Comparison of ENCODE assay signal across 8 mouse cellular contexts in genomic region chr2:181496831-181497547, GRCm38 (mm10). TPM values are rescaled to one million over a fixed set of nuclear protein-coding genes. Genes with fewer than 3 reads are reported as not detected.
DNase-seq lines count a peak whose midpoint lies in the region; ATAC-seq and TF ChIP-seq lines count a peak whose summit lies in the region.

Gene Tpd52l2, plus strand, starts transcription at chr2:181497142.

- TF ChIP-seq POLR2A in brain, embryonic 14.5 days (IDR thresholded peaks at IDR 0.05; ENCODE audit: borderline replicate concordance, extremely low read depth, insufficient read depth, insufficient read length, poor library complexity, severe bottlenecking): peak; percentile 25; the same call in 1 of the 2 replicates
- peak; percentile 73 for TF ChIP-seq POLR2A in liver, adult 2 months (IDR thresholded peaks at IDR 0.05; ENCODE audit: extremely low read depth, insufficient read depth, low read length)
- TF ChIP-seq POLR2A in myocyte (IDR thresholded peaks at IDR 0.05; ENCODE audit: insufficient read length, low read depth): peak; percentile 94

- H3K4me1 ChIP-seq in erythroblast, embryonic 14.5 days (ENCODE audit: control insufficient read depth): peaks cover 51% of the 10 kb centered on the region
- H3K4me1 ChIP-seq in heart, embryonic 11.5 days (ENCODE audit: control insufficient read depth, insufficient read depth, low read length): peaks cover 3% of the 10 kb centered on the region; the same call in 1 of the 2 replicates
- peaks cover 11% of the 10 kb centered on the region for H3K4me1 ChIP-seq in kidney, embryonic 16.5 days (ENCODE audit: insufficient read depth, low read length)
- H3K4me1 ChIP-seq in liver, adult 2 months (ENCODE audit: control insufficient read depth, insufficient read depth, low read length): peaks cover 4% of the 10 kb centered on the region; the same call in 1 of the 2 replicates

- no peaks in the 10 kb centered on the region for H3K27me3 ChIP-seq in C2C12 (ENCODE audit: control insufficient read depth, insufficient read depth, insufficient read length)
- H3K27me3 ChIP-seq in erythroblast, embryonic 14.5 days (ENCODE audit: control insufficient read depth): no peaks in the 10 kb centered on the region
- no peaks in the 10 kb centered on the region for H3K27me3 ChIP-seq in heart, embryonic 11.5 days (ENCODE audit: control insufficient read depth, insufficient read depth, low read length)
- no peaks in the 10 kb centered on the region for H3K27me3 ChIP-seq in kidney, embryonic 16.5 days (ENCODE audit: insufficient read depth, low read length)
- no peaks in the 10 kb centered on the region for H3K27me3 ChIP-seq in liver, adult 2 months (ENCODE audit: control insufficient read depth, insufficient read depth, low read length)
- no peaks in the 10 kb centered on the region for H3K27me3 ChIP-seq in myocyte (ENCODE audit: control insufficient read depth, insufficient read depth, insufficient read length)
- no peaks in the 10 kb centered on the region for H3K27me3 ChIP-seq in splenic B cell, adult 2 months (ENCODE audit: control insufficient read depth, insufficient read depth, low read length, poor library complexity, severe bottlenecking)

- under 1% methylated on average over 46 of the region's 46 CpGs for WGBS in heart, embryonic 11.5 days (ENCODE audit: insufficient replicate concordance)
- under 1% methylated on average over 46 of the region's 46 CpGs for WGBS in kidney, embryonic 16.5 days
- WGBS in liver, adult 2 months: under 1% methylated on average over 46 of the region's 46 CpGs

- H3K27ac ChIP-seq in heart, embryonic 11.5 days (ENCODE audit: low read depth, low read length): peak within 1 kb of the TSS; percentile 92
- peak within 1 kb of the TSS; percentile 91 for H3K27ac ChIP-seq in kidney, embryonic 16.5 days (ENCODE audit: low read length)
- H3K27ac ChIP-seq in liver, adult 2 months (replicated peaks; ENCODE audit: insufficient read depth, low read depth, low read length): peak within 1 kb of the TSS; percentile 93

- H3K4me3 ChIP-seq in C2C12 (ENCODE audit: insufficient read depth, poor library complexity, severe bottlenecking): peak within 1 kb of the TSS; percentile 89
- H3K4me3 ChIP-seq in erythroblast, embryonic 14.5 days (replicated peaks): peak within 1 kb of the TSS; percentile 85
- H3K4me3 ChIP-seq in heart, embryonic 11.5 days (ENCODE audit: low read depth, low read length): peak within 1 kb of the TSS; percentile 96
- peak within 1 kb of the TSS; percentile 89 for H3K4me3 ChIP-seq in kidney, embryonic 16.5 days (ENCODE audit: low read length)
- H3K4me3 ChIP-seq in liver, adult 2 months (ENCODE audit: insufficient read depth, low read depth, low read length): peak within 1 kb of the TSS; percentile 91
- H3K4me3 ChIP-seq in myocyte: peak within 1 kb of the TSS; percentile 90

- peaks cover 29% of the 10 kb centered on the region for H3K36me3 ChIP-seq in C2C12 (ENCODE audit: control insufficient read depth, insufficient read depth)
- H3K36me3 ChIP-seq in erythroblast, embryonic 14.5 days (ENCODE audit: control insufficient read depth): peaks cover 33% of the 10 kb centered on the region
- H3K36me3 ChIP-seq in heart, embryonic 11.5 days (ENCODE audit: control insufficient read depth, insufficient read depth, low read length): peaks cover 11% of the 10 kb centered on the region
- peaks cover 11% of the 10 kb centered on the region; the same call in 1 of the 2 replicates for H3K36me3 ChIP-seq in kidney, embryonic 16.5 days (ENCODE audit: insufficient read depth, low read length)
- peaks cover 15% of the 10 kb centered on the region for H3K36me3 ChIP-seq in liver, adult 2 months (ENCODE audit: control insufficient read depth, insufficient read depth, low read length)
- peaks cover 26% of the 10 kb centered on the region for H3K36me3 ChIP-seq in myocyte (ENCODE audit: control insufficient read depth, insufficient read depth)
- peaks cover 2% of the 10 kb centered on the region; the same call in 1 of the 2 replicates for H3K36me3 ChIP-seq in splenic B cell, adult 2 months (ENCODE audit: control insufficient read depth, insufficient read depth, low read length, poor library complexity, severe bottlenecking)

- no peak for TF ChIP-seq CTCF in C2C12 (IDR thresholded peaks at IDR 0.05; ENCODE audit: control insufficient read depth, insufficient read depth, insufficient read length)
- TF ChIP-seq CTCF in brain, embryonic 14.5 days (IDR thresholded peaks at IDR 0.05; ENCODE audit: borderline replicate concordance, extremely low read depth, insufficient read depth, insufficient read length): no peak
- no peak for TF ChIP-seq CTCF in liver, adult 2 months (IDR thresholded peaks at IDR 0.05; ENCODE audit: low read depth, low read length)

- H3K9ac ChIP-seq in heart, embryonic 11.5 days (ENCODE audit: low read depth, low read length): peak within 1 kb of the TSS; percentile 95
- peak within 1 kb of the TSS; percentile 90 for H3K9ac ChIP-seq in kidney, embryonic 16.5 days (replicated peaks; ENCODE audit: low read length)
- peak within 1 kb of the TSS; percentile 95 for H3K9ac ChIP-seq in liver, adult 2 months (ENCODE audit: low read depth, low read length)

- ATAC-seq in heart, embryonic 11.5 days (replicated peaks; ENCODE audit: insufficient number of reproducible peaks, low FRiP score, low TSS enrichment): peak; percentile 96
- ATAC-seq in kidney, embryonic 16.5 days (ENCODE audit: low FRiP score, low TSS enrichment): peak; percentile 98

- H3ac ChIP-seq in C2C12 (ENCODE audit: control insufficient read depth, insufficient read length, low read depth) (peak within 1 kb of the TSS; percentile 82), myocyte (ENCODE audit: control insufficient read depth, insufficient read length) (peak within 1 kb of the TSS; percentile 87)

- peaks cover 49% of the 10 kb centered on the region for H3K79me2 ChIP-seq in C2C12 (ENCODE audit: control insufficient read depth, insufficient read depth)
- H3K79me2 ChIP-seq in liver, adult 2 months (ENCODE audit: control insufficient read depth, insufficient read depth, low read length): peaks cover 5% of the 10 kb centered on the region; the same call in 1 of the 2 replicates
- H3K79me2 ChIP-seq in myocyte (ENCODE audit: control insufficient read depth, insufficient read depth): peaks cover 39% of the 10 kb centered on the region

- peak; percentile 99 for DNase-seq in brain, embryonic 14.5 days (ENCODE audit: low read depth)
- peak; percentile 97 for DNase-seq in liver, adult 2 months (ENCODE audit: extremely low read depth, low read depth, low spot score)
- DNase-seq in splenic B cell, adult 2 months (ENCODE audit: low read depth, low spot score): peak; percentile 97

- H3K9me3 ChIP-seq in erythroblast, embryonic 14.5 days (ENCODE audit: control insufficient read depth, low read length): no peaks in the 10 kb centered on the region
- H3K9me3 ChIP-seq in heart, embryonic 11.5 days (replicated peaks; ENCODE audit: control insufficient read depth, low read length): no peaks in the 10 kb centered on the region
- H3K9me3 ChIP-seq in kidney, embryonic 16.5 days (ENCODE audit: low read length): no peaks in the 10 kb centered on the region

- H3K4me2 ChIP-seq in heart, embryonic 11.5 days: peak within 1 kb of the TSS; percentile 84
- peak within 1 kb of the TSS; percentile 60 for H3K4me2 ChIP-seq in kidney, embryonic 16.5 days (replicated peaks; ENCODE audit: low read depth, low read length)
- H3K4me2 ChIP-seq in myocyte (ENCODE audit: low read depth): peak within 1 kb of the TSS; percentile 99

- peaks cover 37% of the 10 kb centered on the region for H3K79me3 ChIP-seq in C2C12 (ENCODE audit: low read depth)

TF ChIP-seq in C2C12, 6 proteins besides CTCF, POLR2A, EP300 and RAD21:
- peak; percentile 73 for TF ChIP-seq CEBPB (IDR thresholded peaks at IDR 0.05; ENCODE audit: low read depth)
- no peak for TF ChIP-seq MYOD1 (IDR thresholded peaks at IDR 0.05; ENCODE audit: control insufficient read depth, insufficient read length, low read depth)
- no peak for TF ChIP-seq MYOG (IDR thresholded peaks at IDR 0.05; ENCODE audit: control insufficient read depth, extremely low read depth, insufficient read length)

TF ChIP-seq in myocyte, 11 proteins besides CTCF, POLR2A, EP300 and RAD21:
- TF ChIP-seq TCF12 (IDR thresholded peaks at IDR 0.05; ENCODE audit: insufficient read depth, poor library complexity, severe bottlenecking) (no peak), MAX (IDR thresholded peaks at IDR 0.05; ENCODE audit: low read depth) (no peak), TCF3 (IDR thresholded peaks at IDR 0.05; ENCODE audit: insufficient read length, low read depth) (no peak), REST (IDR thresholded peaks at IDR 0.05; ENCODE audit: insufficient read depth, insufficient read length) (no peak), CEBPB (IDR thresholded peaks at IDR 0.05; ENCODE audit: insufficient read depth, poor library complexity, severe bottlenecking) (no peak), E2F4 (IDR thresholded peaks at IDR 0.05; ENCODE audit: insufficient read depth) (peak; percentile 22), SRF (IDR thresholded peaks at IDR 0.05; ENCODE audit: control insufficient read depth, insufficient read length, low read depth) (peak; percentile 82), MYOD1 (IDR thresholded peaks at IDR 0.05; ENCODE audit: control insufficient read depth in 1 of 3, insufficient read length in 2 of 3, low read depth in 2 of 3) (peak in 1 of 3 experiments; percentile 23), USF1 (IDR thresholded peaks at IDR 0.05; ENCODE audit: low read depth) (no peak), POLR2AphosphoS2 (IDR thresholded peaks at IDR 0.05; ENCODE audit: insufficient read length, low read depth) (peak; percentile 91), MYOG (IDR thresholded peaks at IDR 0.05; ENCODE audit: control insufficient read depth in 1 of 3, insufficient read depth in 1 of 3, insufficient read length in 2 of 3, low read depth in 2 of 3) (no peak)
TF ChIP-seq in myocyte: peak in this region for 4.

RNA-seq across cellular contexts. Expression of gene Tpd52l2, which starts in this region (rescaled TPM):
- 79.2 TPM for polyA plus RNA-seq in C2C12 (2012; fragmentation: generic; extraction: Trizol)
- polyA plus RNA-seq in brain, embryonic 14.5 days (2012; rRNA removed): 94.9 and 118 TPM in 2 replicates
- polyA plus RNA-seq in erythroblast, embryonic 14.5 days (2012): 4.5 and 5.4 TPM in 2 replicates
- 119 and 128 TPM in 2 replicates for polyA plus RNA-seq in heart, embryonic 11.5 days (2014; fragmentation: Nextera tagmentation; extraction: Ambion mirVana)
- 168 and 172 TPM in 2 replicates for polyA plus RNA-seq in kidney, embryonic 16.5 days (2015; fragmentation: Nextera tagmentation; extraction: Ambion mirVana)
- total RNA-seq in liver, adult 2 months (2014; rRNA removed): 26.2 and 27.1 TPM in 2 replicates
- polyA plus RNA-seq in liver, adult 2 months (2012; rRNA removed): 18.8 and 23.0 TPM in 2 replicates
- polyA plus RNA-seq in myocyte (2012; fragmentation: generic; extraction: Trizol): 108 TPM

Comparison
In these comparisons a context has a peak if more than half of its experiments do, and no peak if none do; other contexts are left out.
1. Peak in every context shown above with its lines: DNase-seq, ATAC-seq, H3K4me3 ChIP-seq and H3K27ac ChIP-seq.
2. POLR2A ChIP-seq: peak in every context shown above with its lines; median percentile 94 in myocyte; 73 in liver, adult 2 months; 25 in brain, embryonic 14.5 days.